Mouse (Mus musculus): ENCODE results near the gene Klf11. TPM values are rescaled to one million over a fixed set of nuclear protein-coding genes. Genes with fewer than 3 reads are reported as not detected.
"Not testable (repeated sequence)": the region's sequence is repeated elsewhere in the genome, so short reads cannot be mapped to it uniquely, and the experiment has no call there.

Klf11 gene
- polyA plus RNA-seq, 1 experiment, result 6.7 TPM

- no peak overlapping the region for H3K27ac ChIP-seq (ENCODE audit: insufficient read depth, low read depth, low read length)
- TF ChIP-seq CTCF (IDR thresholded peaks at IDR 0.05; ENCODE audit: low read depth, low read length) (no peak), POLR2A (IDR thresholded peaks at IDR 0.05; ENCODE audit: borderline replicate concordance, low read depth, low read length) (no peak)
- H3K4me1 ChIP-seq (ENCODE audit: control insufficient read depth, insufficient read depth, low read length), result no peaks in the 10 kb centered on the region
- no peak overlapping the region for H3K4me3 ChIP-seq (ENCODE audit: insufficient read depth, low read length)
Measured at GRCm38 (mm10) chr12:24697484-24698204, 46.6 kb downstream of the Klf11 start.

DNA sequence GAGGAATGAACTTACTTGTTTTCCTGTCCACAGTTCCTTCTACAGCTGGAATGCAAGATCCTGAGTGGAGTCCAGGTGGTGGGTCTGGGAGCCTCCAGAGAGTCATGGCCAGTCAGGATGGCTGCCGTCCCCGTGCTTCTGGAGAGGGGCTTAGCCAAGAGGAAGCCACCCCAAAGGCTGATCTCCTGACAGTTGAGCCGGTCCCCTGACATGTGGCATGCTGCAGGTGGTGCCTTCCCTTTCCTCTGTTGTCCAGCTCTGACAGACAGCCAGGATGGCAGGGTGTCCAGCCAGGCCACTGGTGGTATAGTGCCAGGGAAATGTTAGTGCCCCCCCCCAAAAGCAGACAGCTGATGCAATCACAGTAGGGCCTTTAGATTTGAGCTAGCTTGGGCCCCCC is 47.4 kb downstream of the Klf11 start:
- no peak overlapping the region for H3K27ac ChIP-seq (ENCODE audit: insufficient read depth, low read depth, low read length)
- TF ChIP-seq CTCF (IDR thresholded peaks at IDR 0.05; ENCODE audit: low read depth, low read length) (no peak), POLR2A (IDR thresholded peaks at IDR 0.05; ENCODE audit: borderline replicate concordance, low read depth, low read length) (no peak)
- H3K4me3 ChIP-seq (ENCODE audit: insufficient read depth, low read length), result no peak overlapping the region
- H3K4me1 ChIP-seq (ENCODE audit: control insufficient read depth, insufficient read depth, low read length), result no peaks in the 10 kb centered on the region

DNA sequence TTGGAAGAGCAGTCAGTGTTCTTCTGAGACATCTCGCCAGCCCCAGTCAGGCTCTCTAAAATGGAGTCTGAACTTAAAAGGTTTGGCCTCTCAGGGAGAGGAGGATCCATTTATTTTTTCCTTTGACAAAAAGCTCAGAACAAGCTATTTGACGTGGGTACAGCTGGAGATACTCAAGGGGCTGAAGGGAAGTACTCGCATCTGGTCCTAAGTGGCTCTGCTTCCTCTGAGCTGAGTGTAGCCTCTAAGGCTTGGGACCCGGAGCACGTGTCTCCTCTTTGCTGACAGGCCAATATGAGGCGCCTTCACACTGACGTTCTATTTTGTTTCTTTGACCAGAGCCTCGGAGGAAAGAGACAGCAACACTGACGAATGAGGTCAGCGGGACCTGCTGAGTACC is 48.5 kb downstream of the Klf11 start:
- H3K27ac ChIP-seq (ENCODE audit: insufficient read depth, low read depth, low read length), result no peak overlapping the region
- no peaks in the 10 kb centered on the region for H3K4me1 ChIP-seq (ENCODE audit: control insufficient read depth, insufficient read depth, low read length)
- no peak for TF ChIP-seq POLR2A (IDR thresholded peaks at IDR 0.05; ENCODE audit: borderline replicate concordance, low read depth, low read length)
- no peak for TF ChIP-seq CTCF (IDR thresholded peaks at IDR 0.05; ENCODE audit: low read depth, low read length)
- H3K4me3 ChIP-seq (ENCODE audit: insufficient read depth, low read length), result no peak overlapping the region

DNA sequence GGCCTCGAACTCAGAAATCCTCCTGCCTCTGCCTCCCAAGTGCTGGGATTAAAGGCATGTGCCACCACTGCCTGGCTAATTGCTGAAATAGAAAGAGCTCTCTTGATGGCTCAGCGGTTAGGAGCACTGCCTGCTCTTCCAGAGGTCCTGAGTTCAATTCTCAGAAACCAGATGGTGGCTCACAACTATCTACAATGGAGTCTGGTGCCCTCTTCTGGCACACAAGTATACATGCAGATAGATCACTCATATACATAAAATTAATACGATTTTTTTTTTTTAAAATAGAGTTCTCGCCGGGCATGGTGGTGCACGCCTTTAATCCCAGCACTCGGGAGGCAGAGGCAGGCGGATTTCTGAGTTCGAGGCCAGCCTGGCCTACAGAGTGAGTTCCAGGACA is 50.5 kb downstream of the Klf11 start:
- not testable (repeated sequence) for H3K27ac ChIP-seq (ENCODE audit: insufficient read depth, low read depth, low read length); H3K4me1 ChIP-seq (ENCODE audit: control insufficient read depth, insufficient read depth, low read length); H3K4me3 ChIP-seq (ENCODE audit: insufficient read depth, low read length)

GRCm38 (mm10) chr12:24703013-24703412 is 51.9 kb downstream of the Klf11 start:
- Histone ChIP-seq H3K4me3 (ENCODE audit: insufficient read depth, low read length) (no peak overlapping the region), H3K4me1 (ENCODE audit: control insufficient read depth, insufficient read depth, low read length) (no peaks in the 10 kb centered on the region), H3K27ac (ENCODE audit: insufficient read depth, low read depth, low read length) (no peak overlapping the region)
- no peak for TF ChIP-seq CTCF (IDR thresholded peaks at IDR 0.05; ENCODE audit: low read depth, low read length)
- TF ChIP-seq POLR2A (IDR thresholded peaks at IDR 0.05; ENCODE audit: borderline replicate concordance, low read depth, low read length), result no peak

DNA sequence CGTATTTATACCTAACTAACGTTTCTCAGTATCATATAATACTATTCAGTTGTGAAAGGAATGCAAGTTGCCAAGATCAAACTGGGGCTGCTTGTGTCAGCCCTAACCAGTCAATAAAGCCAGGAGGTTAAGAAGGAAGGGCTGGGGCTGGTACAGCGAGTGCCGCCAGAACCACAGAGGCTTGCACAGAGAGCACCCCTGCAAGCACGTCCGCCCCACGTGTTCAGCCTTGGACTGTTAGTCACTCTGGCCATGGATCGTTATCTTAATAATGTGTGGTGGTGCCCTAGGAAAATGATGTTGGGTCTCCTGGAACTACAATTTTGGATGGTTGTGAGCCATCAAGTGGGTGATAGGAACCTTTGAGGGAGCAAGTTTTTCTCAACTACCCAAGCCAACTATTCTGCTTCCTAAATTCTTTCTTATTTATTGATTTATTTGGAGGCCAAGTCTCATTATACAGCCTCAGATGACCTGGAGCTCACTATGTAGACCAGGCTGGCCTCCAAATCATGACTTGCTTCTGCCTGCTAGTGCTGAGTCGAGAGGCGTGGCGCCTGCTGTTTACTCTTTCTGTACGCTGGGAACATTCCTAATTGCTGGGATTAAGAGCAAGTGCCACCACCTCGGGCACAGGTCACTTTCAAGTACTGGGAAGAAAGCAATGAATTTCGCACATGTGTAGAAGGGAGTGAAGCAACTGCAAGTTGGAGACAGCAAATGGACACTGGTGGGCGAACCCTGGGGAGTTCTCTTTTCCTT is 54.6 kb downstream of the Klf11 start:
- TF ChIP-seq POLR2A (IDR thresholded peaks at IDR 0.05; ENCODE audit: borderline replicate concordance, low read depth, low read length) (no peak), CTCF (IDR thresholded peaks at IDR 0.05; ENCODE audit: low read depth, low read length) (no peak)
- H3K4me1 ChIP-seq (ENCODE audit: control insufficient read depth, insufficient read depth, low read length), result peaks cover 11% of the 10 kb centered on the region
- H3K27ac ChIP-seq (ENCODE audit: insufficient read depth, low read depth, low read length), result no peak overlapping the region
- H3K4me3 ChIP-seq (ENCODE audit: insufficient read depth, low read length), result no peak overlapping the region

GRCm38 (mm10) chr12:24706764-24707479 is 55.8 kb downstream of the Klf11 start:
- TF ChIP-seq CTCF (IDR thresholded peaks at IDR 0.05; ENCODE audit: low read depth, low read length) (no peak), POLR2A (IDR thresholded peaks at IDR 0.05; ENCODE audit: borderline replicate concordance, low read depth, low read length) (no peak)
- no peak overlapping the region for H3K27ac ChIP-seq (ENCODE audit: insufficient read depth, low read depth, low read length)
- peaks cover 11% of the 10 kb centered on the region for H3K4me1 ChIP-seq (ENCODE audit: control insufficient read depth, insufficient read depth, low read length)
- H3K4me3 ChIP-seq (ENCODE audit: insufficient read depth, low read length), result peak overlapping the region; percentile 70

DNA sequence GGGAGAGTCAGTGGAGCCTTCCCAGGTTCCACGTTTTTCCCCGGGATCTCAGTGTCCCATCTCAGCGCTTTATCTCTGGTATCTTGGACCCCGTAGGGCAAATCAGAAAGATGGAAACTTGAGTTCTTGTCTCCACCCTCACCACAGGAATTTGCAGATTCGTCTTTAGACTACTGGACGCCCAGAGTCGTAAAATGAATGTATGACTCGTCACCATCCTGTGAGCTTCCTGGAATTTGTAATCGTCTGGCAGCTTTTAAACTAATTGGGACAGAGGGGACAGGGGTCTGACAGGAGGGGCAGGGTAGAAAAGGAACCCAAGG is 56.4 kb downstream of the Klf11 start:
- Histone ChIP-seq H3K4me3 (ENCODE audit: insufficient read depth, low read length) (peak overlapping the region; percentile 70), H3K4me1 (ENCODE audit: control insufficient read depth, insufficient read depth, low read length) (peaks cover 11% of the 10 kb centered on the region), H3K27ac (ENCODE audit: insufficient read depth, low read depth, low read length) (no peak overlapping the region)
- TF ChIP-seq CTCF (IDR thresholded peaks at IDR 0.05; ENCODE audit: low read depth, low read length) (no peak), POLR2A (IDR thresholded peaks at IDR 0.05; ENCODE audit: borderline replicate concordance, low read depth, low read length) (no peak)

DNA sequence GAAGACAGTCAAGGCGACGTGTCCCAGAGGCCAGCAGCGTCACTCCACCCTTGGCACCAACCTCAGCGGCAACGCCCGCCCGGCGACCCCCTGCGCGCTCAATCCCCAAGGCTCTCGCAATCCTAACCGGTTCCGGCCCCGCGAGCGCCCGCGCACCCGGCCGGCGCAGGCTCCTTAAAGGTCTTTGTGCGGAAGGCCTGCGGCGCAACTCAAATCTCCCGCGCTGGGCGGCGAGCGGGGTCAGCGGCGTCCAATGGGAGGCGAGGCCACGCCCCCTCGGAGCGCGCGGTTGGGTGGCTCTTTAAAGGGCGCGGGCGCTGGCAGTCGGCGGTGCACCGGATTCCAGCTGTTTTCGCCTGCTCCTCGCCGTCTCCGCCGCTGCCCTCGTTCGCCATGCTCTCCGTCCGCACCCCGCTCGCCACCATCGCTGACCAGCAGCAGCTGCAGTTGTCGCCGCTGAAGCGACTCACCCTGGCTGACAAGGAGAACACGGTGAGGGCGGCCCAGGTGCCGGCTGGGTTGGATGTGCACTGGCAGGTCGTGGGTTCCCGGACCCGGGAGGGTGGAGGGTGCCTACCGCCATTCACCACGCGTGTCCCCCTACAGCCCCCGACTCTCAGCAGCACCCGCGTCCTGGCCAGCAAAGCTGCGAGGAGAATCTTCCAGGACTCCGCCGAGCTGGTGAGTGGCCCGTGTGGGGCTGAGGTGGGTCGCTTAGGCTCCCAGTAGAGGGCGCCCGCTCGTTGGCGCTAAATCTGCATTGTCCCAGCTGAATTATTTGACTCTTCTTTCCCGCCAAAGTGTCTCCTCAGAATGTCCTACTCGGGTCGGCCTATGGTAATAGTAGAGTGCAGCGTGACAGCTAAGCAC is 57.1 kb downstream of the Klf11 start, which contains the start of gene Rrm2:
TSS of gene Rrm2 (plus strand) at position 288 of the 870 bp plus-strand sequence.
- no peak for TF ChIP-seq POLR2A (IDR thresholded peaks at IDR 0.05; ENCODE audit: borderline replicate concordance, low read depth, low read length)
- peak; percentile 94 for TF ChIP-seq CTCF (IDR thresholded peaks at IDR 0.05; ENCODE audit: low read depth, low read length)
- Histone ChIP-seq H3K4me3 (ENCODE audit: insufficient read depth, low read length) (peak within 1 kb of the TSS; percentile 70), H3K27ac (ENCODE audit: insufficient read depth, low read depth, low read length) (no peak within 1 kb of the TSS), H3K4me1 (ENCODE audit: control insufficient read depth, insufficient read depth, low read length) (peaks cover 11% of the 10 kb centered on the region)

All from bone marrow macrophage, adult 2 months (primary cell).